Mouse (Mus musculus) neural tube, postnatal 0 days (tissue): ENCODE results near the gene Sntn. TPM values are rescaled to one million over a fixed set of nuclear protein-coding genes. Genes with fewer than 3 reads are reported as not detected.

Experiments used
- polyA plus RNA-seq: library from polyadenylated mRNA; unstranded; fragments of >200 nt; fragmentation: Nextera tagmentation; extraction: Ambion mirVana; gene quantifications from 2 replicates; pipeline ENCODE4 v1.2.1, GENCODE M21; 2015

Sntn gene
- not detected in 2 replicates for polyA plus RNA-seq

DNA sequence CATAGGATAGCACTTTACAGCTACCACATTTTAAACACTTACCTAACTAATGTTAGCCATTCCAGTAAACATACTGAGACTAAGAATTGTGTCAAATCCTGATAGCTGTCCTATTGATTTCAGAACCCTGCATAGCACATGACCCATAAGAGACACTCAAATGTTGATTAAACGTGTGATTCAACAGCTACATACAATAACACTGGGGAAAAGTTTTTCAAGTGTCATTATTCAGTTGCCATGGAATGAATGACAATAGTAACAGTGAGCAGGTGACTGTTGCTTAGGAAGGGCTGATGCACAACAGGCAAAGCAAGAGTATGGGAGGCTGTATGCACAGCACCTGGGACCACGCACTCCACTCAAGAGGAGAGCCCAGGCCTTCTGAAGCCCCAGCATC, at the start of gene Sntn:
Gene Sntn (plus strand): TSS at position 301 of the 400 bp plus-strand sequence.

Other genes starting within 250 kb of the Sntn start
- not detected in 2 replicates for gene Gm281, start 243.6 kb downstream of the Sntn start, polyA plus RNA-seq